ENCODE assay signal across 24 mouse cellular contexts in the genomic region with DNA sequence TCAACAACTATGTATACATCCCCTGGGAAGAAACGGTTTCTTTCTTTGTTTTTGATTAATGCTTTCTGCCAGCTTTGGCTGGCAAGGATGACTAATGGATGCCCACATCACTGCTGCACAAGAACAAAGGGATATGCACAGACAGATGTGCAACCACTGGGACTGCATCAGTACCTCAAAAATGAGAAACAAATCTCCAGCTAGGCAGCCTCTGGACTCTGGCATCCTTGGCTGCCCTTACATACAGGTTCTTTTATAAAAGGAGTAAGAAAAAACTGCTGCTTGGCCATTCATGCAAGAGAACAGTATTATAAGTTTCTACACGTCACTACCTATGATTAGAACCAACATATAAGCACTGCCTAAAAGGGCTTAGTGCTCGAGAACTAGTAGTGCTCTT.
A peak's percentile ranks its signal among the peaks of the same experiment; 100 is the strongest.
DNase-seq lines count a peak whose midpoint lies in the region; ATAC-seq and TF ChIP-seq lines count a peak whose summit lies in the region.
"Had no signal": no experiment of that assay in that cellular context is flagged by ENCODE, and none has a peak within 500 bp of the region (broad histone marks: within the 10 kb centered on the region; RNA-seq: fewer than 3 reads in every experiment).

No protein-coding gene starts in this region.

- H3K79me3 ChIP-seq in C2C12 (ENCODE audit: low read depth), result no peaks in the 10 kb centered on the region

- TF ChIP-seq CTCF in C2C12 (IDR thresholded peaks at IDR 0.05; ENCODE audit: control insufficient read depth, insufficient read depth, insufficient read length), result no peak
- TF ChIP-seq CTCF in Patski (IDR thresholded peaks at IDR 0.05), result no peak

- in situ Hi-C loops in Patski (cut with MboI; ENCODE audit: low pct_unique_long_range_greater_than_20kb), result no loop called here

- H3ac ChIP-seq in C2C12 (ENCODE audit: control insufficient read depth, insufficient read length, low read depth), result no peak overlapping the region

- H3K27me3 ChIP-seq in C2C12 (ENCODE audit: control insufficient read depth, insufficient read depth, insufficient read length) (no peaks in the 10 kb centered on the region), Patski (no peaks in the 10 kb centered on the region)
- H3K27me3 ChIP-seq: CH12.LX had no signal

- DNase-seq in heart, adult 11 months, result peak; percentile 51
- no peak for DNase-seq in heart, postnatal 4 days
- DNase-seq in 3T3-L1 (ENCODE audit: low read depth, low spot score), result peak; percentile 20
- peak; percentile 55 for DNase-seq in Patski (ENCODE audit: low read depth, low spot score)
- DNase-seq in layer of hippocampus, adult 18-20 months (ENCODE audit: low spot score in 2 of 2), result no peak
- DNase-seq in kidney, adult 18-20 months, result no peak
- no peak for DNase-seq in cerebellum, postnatal 14 days
- DNase-seq: adrenal gland, adult 2 months; adrenal gland, adult 8-10 months; adrenal gland, postnatal 10 days; adrenal gland, postnatal 14 days; adrenal gland, postnatal 25 days; adrenal gland, postnatal 36 days; B cell, adult 2 months; cerebellum, adult 11 months; cerebellum, adult 11-12 months; cerebellum, adult 18-20 months; cerebellum, adult 2 months; cerebellum, adult 8-10 months had no signal

- POLR2A ChIA-PET in Patski (lab: Charles Lee), result no interaction called here

- ATAC-seq in Patski, result peak; percentile 44
- ATAC-seq: activated CD4-positive, CD25-positive, alpha-beta regulatory T cell, adult 4 months; CD4-positive, CD25-positive, alpha-beta regulatory T cell, adult 4 months had no signal

- no peaks in the 10 kb centered on the region for H3K79me2 ChIP-seq in C2C12 (ENCODE audit: control insufficient read depth, insufficient read depth)

- H3K36me3 ChIP-seq in C2C12 (ENCODE audit: control insufficient read depth, insufficient read depth), result no peaks in the 10 kb centered on the region
- H3K36me3 ChIP-seq: G1E had no signal

- H3K4me3 ChIP-seq in C2C12 (ENCODE audit: insufficient read depth, poor library complexity, severe bottlenecking), result no peak overlapping the region

- CTCF ChIA-PET in Patski (lab: Charles Lee), result interaction anchor here (3.4 kb wide), 1 partner anchor 12 kb away, joined by 16 read pairs; no protein-coding TSS in a partner anchor

TF ChIP-seq in C2C12, 6 proteins besides CTCF, POLR2A, EP300 and RAD21:
- no peak for TF ChIP-seq CEBPB (IDR thresholded peaks at IDR 0.05; ENCODE audit: low read depth)
- no peak for TF ChIP-seq MAX (IDR thresholded peaks at IDR 0.05)
- TF ChIP-seq MYOD1 (IDR thresholded peaks at IDR 0.05; ENCODE audit: control insufficient read depth, insufficient read length, low read depth), result peak; percentile 49
- no peak for TF ChIP-seq MYOG (IDR thresholded peaks at IDR 0.05; ENCODE audit: control insufficient read depth, extremely low read depth, insufficient read length)

Comparison
In these comparisons a context has a peak if more than half of its experiments do, and no peak if none do; other contexts are left out.
1. DNase-seq: peak in heart, adult 11 months (single experiment), 3T3-L1 (single experiment) and Patski (single experiment); none in heart, postnatal 4 days (single experiment), layer of hippocampus, adult 18-20 months (0 of 2), kidney, adult 18-20 months (single experiment) and cerebellum, postnatal 14 days (0 of 2).